Mouse (Mus musculus) gastrocnemius, adult 2 months (tissue): ENCODE measurements around the gene Tubb4a. TPM values are rescaled to one million over a fixed set of nuclear protein-coding genes. Genes with fewer than 3 reads are reported as not detected.

Experiments used
- DNase-seq: peaks from one replicate; pipeline ENCODE4 v3.0.0; 2022
- H3K27ac ChIP-seq: fragments of 200-600 bp; 2 replicates; pipeline ENCODE4 v1.8.1; 2022; ENCODE audit warnings: mild to moderate bottlenecking
- H3K4me3 ChIP-seq: fragments of 200-600 bp; 2 replicates; pipeline ENCODE4 v1.8.1; 2022; ENCODE audit warnings: mild to moderate bottlenecking, moderate library complexity
- CTCF ChIP-seq: fragments of 200-600 bp; IDR thresholded peaks from 2 replicates; pipeline ENCODE4 v1.8.1; 2022; ENCODE audit warnings: antibody characterized with exemption, mild to moderate bottlenecking, moderate library complexity
- intact Hi-C: fragments of 180-260 bp; cut with DNase I; formaldehyde crosslinking; loops from one replicate; pipeline ENCODE4 v1.15.1; 2025
- total RNA-seq, 2 experiments: library from RNA; stranded (reverse); gene quantifications; 2 replicates each; pipeline ENCODE4 v1.2.3; 2021

The Tubb4a gene
- total RNA-seq, 2 experiments from 2014 or later, result 0.64 to 1.7 TPM

DNA sequence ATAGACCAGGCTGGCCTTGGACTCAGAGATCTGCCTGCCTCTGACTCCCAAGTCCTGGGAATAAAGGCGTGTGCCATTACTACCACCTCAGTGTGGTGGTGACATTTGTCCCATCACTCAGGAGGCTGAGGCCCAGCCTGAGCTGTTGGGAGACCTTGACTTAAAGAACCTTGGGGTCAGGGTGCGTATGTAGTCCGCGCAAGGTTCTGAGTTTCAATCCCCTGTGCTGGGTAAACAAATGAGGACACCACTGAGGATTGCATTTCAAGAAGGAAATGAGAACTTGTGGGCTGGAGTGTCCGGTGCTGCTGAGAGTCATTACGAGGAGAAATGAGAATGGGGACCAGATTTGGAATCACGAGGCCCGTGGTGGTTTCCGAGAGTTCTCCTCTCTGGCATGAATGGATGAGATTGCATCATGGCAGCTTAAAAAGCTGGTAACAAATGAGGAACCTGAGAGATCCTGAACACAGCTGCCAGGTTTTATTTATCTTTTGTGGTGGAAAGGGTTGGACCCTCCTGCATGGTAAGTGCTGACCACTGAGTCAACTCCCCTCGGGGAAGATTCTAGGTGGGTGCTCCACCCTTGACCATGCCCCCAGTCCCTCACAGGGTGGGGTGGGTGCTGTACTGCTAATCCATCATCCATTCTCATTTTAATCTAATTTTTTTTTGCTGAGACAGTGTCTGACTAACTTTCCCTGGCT lies 25.3 kb upstream of the Tubb4a start:
- H3K27ac ChIP-seq, result no peak overlapping the region
- intact Hi-C loops, result no loop called here
- DNase-seq, result no peak
- no peak for TF ChIP-seq CTCF
- no peak overlapping the region for H3K4me3 ChIP-seq

DNA sequence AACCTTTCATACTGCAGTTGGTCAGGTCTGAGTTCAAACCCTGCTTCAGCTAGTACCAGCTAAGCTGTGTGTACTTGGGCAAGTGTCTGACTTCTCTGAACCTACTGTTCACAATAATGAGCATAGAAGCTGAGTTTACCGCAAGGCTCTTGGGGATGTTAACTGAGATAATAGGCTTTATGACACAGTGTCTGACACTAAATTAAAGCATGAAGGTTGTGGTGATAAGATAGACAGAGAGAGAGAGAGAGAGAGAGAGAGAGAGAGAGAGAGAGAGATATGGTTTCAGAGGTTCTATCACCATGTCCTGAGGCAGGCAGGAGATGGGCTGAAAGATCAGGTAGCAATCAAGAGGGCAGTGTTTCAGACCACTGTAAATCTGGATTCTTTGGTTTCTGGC lies 22.4 kb upstream of the Tubb4a start:
- H3K4me3 ChIP-seq, result no peak overlapping the region
- TF ChIP-seq CTCF, result no peak
- no peak overlapping the region for H3K27ac ChIP-seq
- intact Hi-C loops, result no loop called here
- DNase-seq, result no peak

GRCm38 (mm10) chr17:57108666-57109171 lies 21.1 kb upstream of the Tubb4a start:
- intact Hi-C loops, result no loop called here
- no peak for TF ChIP-seq CTCF
- no peak overlapping the region for H3K27ac ChIP-seq
- no peak for DNase-seq
- no peak overlapping the region for H3K4me3 ChIP-seq

- intact Hi-C loops, result no loop called here
- no peak for TF ChIP-seq CTCF
- Histone ChIP-seq H3K4me3 (no peak overlapping the region), H3K27ac (no peak overlapping the region)
- no peak for DNase-seq
Measured at GRCm38 (mm10) chr17:57108040-57108665, 20.6 kb upstream of the Tubb4a start.

GRCm38 (mm10) chr17:57107064-57107463 lies 19.5 kb upstream of the Tubb4a start:
- Histone ChIP-seq H3K27ac (no peak overlapping the region), H3K4me3 (no peak overlapping the region)
- intact Hi-C loops, result no loop called here
- DNase-seq, result no peak
- no peak for TF ChIP-seq CTCF

DNA sequence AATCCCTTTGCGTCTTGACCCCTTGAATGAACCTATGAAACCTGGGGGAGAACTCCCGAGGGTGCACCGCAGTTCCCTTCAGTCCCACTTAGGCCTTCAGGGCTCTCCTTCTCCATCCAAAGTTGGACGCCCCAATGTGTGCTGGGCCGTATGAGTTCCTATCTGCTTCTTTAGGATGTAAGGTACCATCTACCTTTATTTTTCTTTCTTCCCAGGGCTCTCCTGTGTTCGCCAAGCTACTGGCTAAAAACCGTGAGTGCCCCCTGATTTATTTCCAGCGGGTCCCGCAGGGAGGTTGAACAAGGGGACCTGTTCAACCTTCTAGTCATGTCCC lies 18.4 kb upstream of the Tubb4a start:
- Histone ChIP-seq H3K4me3 (peak overlapping the region; percentile 72), H3K27ac (no peak overlapping the region; the same call in 1 of the 2 replicates)
- intact Hi-C loops, result no loop called here
- DNase-seq, result no peak
- no peak for TF ChIP-seq CTCF

GRCm38 (mm10) chr17:57105181-57106034 lies 17.8 kb upstream of the Tubb4a start, which contains the start of gene Tnfsf9:
TSS of gene Tnfsf9 (plus strand) at chr17:57105325.
- intact Hi-C loops, result no loop called here
- peak; percentile 63 for DNase-seq
- TF ChIP-seq CTCF, result no peak
- peak within 1 kb of the TSS; percentile 72 for H3K27ac ChIP-seq
- peak within 1 kb of the TSS; percentile 72 for H3K4me3 ChIP-seq

DNA sequence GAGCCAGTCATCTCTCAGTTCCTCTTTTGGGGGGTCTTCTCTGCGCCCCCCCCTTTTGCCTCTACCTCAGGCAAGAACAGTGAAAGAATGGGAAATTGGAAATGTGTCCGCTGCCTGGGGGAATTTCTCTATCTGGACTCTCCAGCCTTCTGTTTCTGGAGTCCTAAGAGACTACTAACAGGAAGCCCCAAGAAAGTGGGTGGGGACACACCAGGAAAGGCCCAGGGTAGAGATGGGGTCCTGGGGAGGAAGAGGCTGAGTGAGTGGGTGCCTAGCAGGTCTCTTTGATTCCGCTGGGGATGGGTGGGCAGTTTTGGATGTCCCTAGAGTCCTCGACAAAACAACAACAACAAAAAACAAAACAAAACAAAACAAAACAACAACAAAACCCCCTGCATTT lies 16.9 kb upstream of the Tubb4a start:
- TF ChIP-seq CTCF, result no peak
- intact Hi-C loops, result no loop called here
- no peak for DNase-seq
- Histone ChIP-seq H3K4me3 (peak overlapping the region; percentile 72), H3K27ac (peak overlapping the region; percentile 56)

GRCm38 (mm10) chr17:57102276-57102675 lies 14.7 kb upstream of the Tubb4a start:
- DNase-seq, result no peak
- no peak for TF ChIP-seq CTCF
- H3K4me3 ChIP-seq, result no peak overlapping the region
- no peak overlapping the region for H3K27ac ChIP-seq
- intact Hi-C loops, result no loop called here

DNA sequence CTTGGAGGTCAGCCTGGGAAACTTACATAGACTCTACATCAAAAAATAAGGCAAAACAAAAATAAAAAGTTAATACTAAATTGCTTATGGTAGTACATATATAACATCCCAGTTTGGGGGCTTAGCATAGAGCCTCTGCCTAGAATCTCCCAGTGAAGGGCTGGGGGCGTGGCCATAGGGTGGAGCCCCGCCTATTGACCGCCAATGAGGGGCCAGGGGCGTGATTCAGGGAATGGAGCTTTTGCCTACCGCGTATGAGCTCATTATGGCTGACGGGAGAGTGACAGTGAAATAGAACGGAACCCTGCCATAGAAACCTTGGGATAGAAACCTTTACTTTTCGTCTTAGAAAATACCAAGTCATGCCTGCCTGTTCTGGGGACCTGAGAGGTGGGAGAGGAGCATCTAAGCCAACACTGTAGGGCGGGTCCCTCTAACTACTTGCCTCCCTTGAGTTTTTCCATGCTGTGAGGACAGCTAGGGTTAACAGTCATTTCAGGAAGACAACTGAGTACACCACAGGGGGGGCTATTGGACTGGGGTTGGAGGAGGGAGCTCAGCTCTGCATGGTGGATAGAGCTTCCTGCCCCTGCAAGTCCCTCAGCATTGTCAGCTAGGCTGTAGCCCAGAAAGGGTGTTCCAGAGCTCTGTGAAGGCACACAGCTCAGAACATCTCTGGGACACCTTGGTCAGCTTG lies 12.2 kb upstream of the Tubb4a start:
- H3K27ac ChIP-seq, result no peak overlapping the region
- DNase-seq, result no peak
- no peak overlapping the region for H3K4me3 ChIP-seq
- TF ChIP-seq CTCF, result no peak
- intact Hi-C loops, result no loop called here

GRCm38 (mm10) chr17:57098321-57098720 lies 10.7 kb upstream of the Tubb4a start:
- intact Hi-C loops, result no loop called here
- Histone ChIP-seq H3K4me3 (no peak overlapping the region), H3K27ac (no peak overlapping the region)
- DNase-seq, result no peak
- TF ChIP-seq CTCF, result no peak

- Histone ChIP-seq H3K4me3 (peak overlapping the region; percentile 49), H3K27ac (no peak overlapping the region)
- TF ChIP-seq CTCF, result peak; percentile 85
- intact Hi-C loops, result loop anchor here (2.0 kb wide), 2 partner anchors 70 to 238 kb away; no protein-coding TSS in a partner anchor
- peak; percentile 86 for DNase-seq
Measured at GRCm38 (mm10) chr17:57096623-57096920, 9.0 kb upstream of the Tubb4a start.
